Mouse (Mus musculus): ENCODE results near the gene Ankrd54. TPM values are rescaled to one million over a fixed set of nuclear protein-coding genes. Genes with fewer than 3 reads are reported as not detected.

Gene Ankrd54
- total and polyA plus RNA-seq, 3 experiments: 21.8 to 38.6 (median 26.4) TPM

DNA sequence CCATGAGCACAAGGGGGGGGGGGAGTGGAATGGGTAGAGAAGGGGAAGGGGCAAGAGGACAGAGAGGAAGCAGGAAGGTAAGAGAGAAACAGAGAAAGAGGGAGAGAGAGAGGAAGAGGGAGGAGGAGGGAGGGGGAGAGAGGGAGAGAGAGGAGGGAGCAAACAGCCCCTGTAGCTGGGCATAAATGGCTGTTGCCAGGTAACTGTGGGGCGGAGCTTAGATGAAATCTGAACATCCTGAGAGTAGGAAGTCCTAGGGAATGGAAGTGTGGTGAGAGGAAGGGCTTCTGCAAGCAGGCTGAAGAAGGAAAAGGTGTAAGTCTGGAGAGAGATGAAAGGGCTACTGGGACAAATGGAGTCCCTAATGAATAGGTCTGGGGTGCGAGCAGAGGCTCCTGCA lies 3.6 kb upstream of the Ankrd54 start:
- H3K79me2 ChIP-seq (replicated peaks; ENCODE audit: control insufficient read depth, extremely low read depth, insufficient read depth, poor library complexity, severe bottlenecking): peaks cover 12% of the 10 kb centered on the region; the same call in 1 of the 2 replicates
- no peak for DNase-seq (ENCODE audit: extremely low read depth)
- H3K4me2 ChIP-seq (ENCODE audit: insufficient read depth, low read depth, poor library complexity, severe bottlenecking): no peak overlapping the region
- no peak overlapping the region for H3K9ac ChIP-seq (ENCODE audit: insufficient read depth, low read depth)
- no peaks in the 10 kb centered on the region for H3K36me3 ChIP-seq (replicated peaks in 1 of 2; ENCODE audit: control insufficient read depth in 1 of 2, insufficient read depth in 1 of 2, low read length in 1 of 2)
- in situ Hi-C loops (cut with MboI; ENCODE audit: low pct_ligation_motif_present, low pct_unique_long_range_greater_than_20kb, low sequenced_read_pairs): no loop called here
- no peak for TF ChIP-seq SIN3A (IDR thresholded peaks at IDR 0.05; ENCODE audit: low read length)
- TF ChIP-seq ETS1 (conservative IDR thresholded peaks at IDR 0.05; ENCODE audit: low read depth, low read length): no peak
- no peak for TF ChIP-seq SMC3 (IDR thresholded peaks at IDR 0.05; ENCODE audit: low read depth, low read length)
- no peak for TF ChIP-seq POLR2AphosphoS2 (IDR thresholded peaks at IDR 0.05; ENCODE audit: low read depth, low read length)
- TF ChIP-seq MEF2A (IDR thresholded peaks at IDR 0.05; ENCODE audit: borderline replicate concordance, low read depth, low read length): no peak
- TF ChIP-seq USF2 (conservative IDR thresholded peaks at IDR 0.05; ENCODE audit: low read depth, low read length): no peak
- TF ChIP-seq MAX (IDR thresholded peaks at IDR 0.05; ENCODE audit: low read length): no peak
- TF ChIP-seq MAZ (IDR thresholded peaks at IDR 0.05; ENCODE audit: low read depth, low read length): no peak
- no peak for TF ChIP-seq TBP (conservative IDR thresholded peaks at IDR 0.05; ENCODE audit: low read depth, low read length)
- TF ChIP-seq CHD1 (IDR thresholded peaks at IDR 0.05; ENCODE audit: low read depth, low read length): no peak
- no peak for TF ChIP-seq E2F4 (IDR thresholded peaks at IDR 0.05; ENCODE audit: insufficient replicate concordance, low read depth, low read length)
- TF ChIP-seq TCF12 (IDR thresholded peaks at IDR 0.05; ENCODE audit: low read depth, low read length): no peak
- H3K9me3 ChIP-seq (replicated peaks; ENCODE audit: low read length): peaks cover 9% of the 10 kb centered on the region
- dilution Hi-C loops (cut with MboI; ENCODE audit: extremely low pct_ligation_motif_present, extremely low pct_unique_long_range_greater_than_20kb, low sequenced_read_pairs): no loop called here
- peaks cover 20 to 63% of the 10 kb centered on the region in 2 experiments for H3K4me1 ChIP-seq (ENCODE audit: control insufficient read depth in 1 of 2, insufficient read depth in 2 of 2)
- H3K27ac ChIP-seq (ENCODE audit: insufficient read depth, low read depth): no peak overlapping the region
- H3K4me3 ChIP-seq (replicated peaks in 1 of 3; ENCODE audit: low read depth in 2 of 3, low read length in 2 of 3, poor library complexity in 1 of 3): no peak overlapping the region
- no peaks in the 10 kb centered on the region for H3K27me3 ChIP-seq (replicated peaks)

- Histone ChIP-seq H3K9me3 (replicated peaks; ENCODE audit: low read length) (peaks cover 9% of the 10 kb centered on the region), H3K79me2 (replicated peaks; ENCODE audit: control insufficient read depth, extremely low read depth, insufficient read depth, poor library complexity, severe bottlenecking) (peaks cover 17% of the 10 kb centered on the region), H3K4me3 (replicated peaks in 1 of 3; ENCODE audit: low read depth in 2 of 3, low read length in 2 of 3, poor library complexity in 1 of 3) (peak overlapping the region in 1 of 3 experiments; percentile 16), H3K4me2 (ENCODE audit: insufficient read depth, low read depth, poor library complexity, severe bottlenecking) (peak overlapping the region; percentile 32; the same call in 1 of the 2 replicates), H3K27ac (ENCODE audit: insufficient read depth, low read depth) (peak overlapping the region; percentile 45), H3K9ac (ENCODE audit: insufficient read depth, low read depth) (peak overlapping the region; percentile 4; the same call in 1 of the 2 replicates), H3K36me3 (replicated peaks in 1 of 2; ENCODE audit: control insufficient read depth in 1 of 2, insufficient read depth in 1 of 2, low read length in 1 of 2) (peaks cover 8 to 10% of the 10 kb centered on the region in 2 experiments), H3K4me1 (ENCODE audit: control insufficient read depth in 1 of 2, insufficient read depth in 2 of 2) (peaks cover 22 to 63% of the 10 kb centered on the region in 2 experiments), H3K27me3 (replicated peaks) (no peaks in the 10 kb centered on the region)
- dilution Hi-C loops (cut with MboI; ENCODE audit: extremely low pct_ligation_motif_present, extremely low pct_unique_long_range_greater_than_20kb, low sequenced_read_pairs): no loop called here
- peak; percentile 80 for DNase-seq (ENCODE audit: extremely low read depth)
- in situ Hi-C loops (cut with MboI; ENCODE audit: low pct_ligation_motif_present, low pct_unique_long_range_greater_than_20kb, low sequenced_read_pairs): no loop called here
- TF ChIP-seq ETS1 (conservative IDR thresholded peaks at IDR 0.05; ENCODE audit: low read depth, low read length) (no peak), TCF12 (IDR thresholded peaks at IDR 0.05; ENCODE audit: low read depth, low read length) (peak; percentile 58; the same call in 1 of the 2 replicates), MEF2A (IDR thresholded peaks at IDR 0.05; ENCODE audit: borderline replicate concordance, low read depth, low read length) (peak; percentile 18; the same call in 1 of the 2 replicates), BHLHE40 (IDR thresholded peaks at IDR 0.05; ENCODE audit: low read depth, low read length) (0 out of 2 replicates have a peak, but pooled peaks have one; percentile 7), POLR2A (IDR thresholded peaks at IDR 0.05; ENCODE audit: low read depth, low read length) (peak; percentile 44; the same call in 1 of the 2 replicates), ZNF384 (IDR thresholded peaks at IDR 0.05; ENCODE audit: low read depth, low read length) (no peak), IRF4 (IDR thresholded peaks at IDR 0.05; ENCODE audit: low read depth, low read length) (0 out of 2 replicates have a peak, but pooled peaks have one; percentile 41)
Observed at GRCm38 (mm10) chr15:79065086-79065770, 2.5 kb upstream of the Ankrd54 start.
